Mouse (Mus musculus) lung, postnatal 4 days (tissue): ENCODE measurements around the gene Dstyk.
A peak's percentile ranks its signal among the peaks of the same experiment; 100 is the strongest.

Experiments used
- DNase-seq, 2 experiments: peaks; one replicate each; pipeline ENCODE4 v3.0.0; 2021

Dstyk gene

GRCm38 (mm10) chr1:132417319-132418251 lies at the start of gene Dstyk:
Gene Dstyk (plus strand): TSS chr1:132417555.
- peak; percentile 95 to 97 for DNase-seq

- DNase-seq, result peak; percentile 82 to 90
These were observed 49.5 kb upstream of the Dstyk start for GRCm38 (mm10) chr1:132367692-132368506.

GRCm38 (mm10) chr1:132370681-132371173 lies 46.6 kb upstream of the Dstyk start:
- DNase-seq, result peak; percentile 67 to 88

GRCm38 (mm10) chr1:132371298-132372081 lies 45.9 kb upstream of the Dstyk start:
- DNase-seq, result peak in 1 of 2 experiments; percentile 58

GRCm38 (mm10) chr1:132372354-132372753 lies 45.0 kb upstream of the Dstyk start:
- no peak for DNase-seq

- DNase-seq, result no peak
These were observed 44.3 kb upstream of the Dstyk start for GRCm38 (mm10) chr1:132372896-132373534.

- DNase-seq, result peak; percentile 81 to 91
These were observed 43.0 kb upstream of the Dstyk start for GRCm38 (mm10) chr1:132374140-132374872.

- DNase-seq, result no peak
These were observed 42.5 kb upstream of the Dstyk start for GRCm38 (mm10) chr1:132374873-132375244.

GRCm38 (mm10) chr1:132375256-132375655 lies 42.1 kb upstream of the Dstyk start:
- DNase-seq, result no peak

GRCm38 (mm10) chr1:132376211-132377054 lies 40.9 kb upstream of the Dstyk start:
- peak in 1 of 2 experiments; percentile 55 for DNase-seq

GRCm38 (mm10) chr1:132377055-132377365 lies 40.3 kb upstream of the Dstyk start:
- peak; percentile 43 to 69 for DNase-seq

GRCm38 (mm10) chr1:132377811-132378210 lies 39.5 kb upstream of the Dstyk start:
- DNase-seq, result peak in 1 of 2 experiments; percentile 17

- DNase-seq, result no peak
These were observed 36.7 kb upstream of the Dstyk start for GRCm38 (mm10) chr1:132380550-132381100.

- no peak for DNase-seq
These were observed 35.4 kb upstream of the Dstyk start for GRCm38 (mm10) chr1:132381929-132382328.

GRCm38 (mm10) chr1:132384001-132384554 lies 33.3 kb upstream of the Dstyk start:
- no peak for DNase-seq

GRCm38 (mm10) chr1:132385266-132385665 lies 32.1 kb upstream of the Dstyk start:
- DNase-seq, result no peak

GRCm38 (mm10) chr1:132385711-132386110 lies 31.6 kb upstream of the Dstyk start:
- DNase-seq, result no peak

- DNase-seq, result no peak
These were observed 31.1 kb upstream of the Dstyk start for GRCm38 (mm10) chr1:132386266-132386665.

GRCm38 (mm10) chr1:132387943-132388342 lies 29.4 kb upstream of the Dstyk start:
- peak in 1 of 2 experiments; percentile 55 for DNase-seq
